Mouse (Mus musculus) myocyte (in vitro differentiated cells): ENCODE measurements around the gene Ankle1. TPM values are rescaled to one million over a fixed set of nuclear protein-coding genes. Genes with fewer than 3 reads are reported as not detected.

Source experiments
- H3K27me3 ChIP-seq: one replicate; pipeline ENCODE4 v1.6.1; 2011; ENCODE audit not compliant: control insufficient read depth, insufficient read depth, insufficient read length
- H3K36me3 ChIP-seq: one replicate; pipeline ENCODE4 v1.6.1; 2011; ENCODE audit not compliant: control insufficient read depth, insufficient read depth
- H3K4me2 ChIP-seq: one replicate; pipeline ENCODE4 v1.6.1; 2011; ENCODE audit warnings: low read depth, control low read depth
- H3K4me3 ChIP-seq: one replicate; pipeline ENCODE4 v1.5.1; 2011; ENCODE audit warnings: mild to moderate bottlenecking, control low read depth, moderate library complexity
- H3K79me2 ChIP-seq: one replicate; pipeline ENCODE4 v1.6.1; 2011; ENCODE audit not compliant: control insufficient read depth, insufficient read depth
- H3ac ChIP-seq: one replicate; pipeline ENCODE4 v1.6.1; 2011; ENCODE audit not compliant: control insufficient read depth, insufficient read length
- CEBPB ChIP-seq: IDR thresholded peaks from 2 replicates; pipeline ENCODE4 v1.6.1; 2011; ENCODE audit warnings: mild to moderate bottlenecking, moderate library complexity; ENCODE audit not compliant: poor library complexity, insufficient read depth, severe bottlenecking
- E2F4 ChIP-seq: IDR thresholded peaks from one replicate; pipeline ENCODE4 v1.6.1; 2011; ENCODE audit warnings: mild to moderate bottlenecking, control low read depth, moderate library complexity; ENCODE audit not compliant: insufficient read depth
- MAX ChIP-seq: IDR thresholded peaks from one replicate; pipeline ENCODE4 v1.6.1; 2011; ENCODE audit warnings: low read depth, mild to moderate bottlenecking, control low read depth
- MYOD1 ChIP-seq, 3 experiments: IDR thresholded peaks; one replicate each; pipeline ENCODE4 v1.6.1; 2011; ENCODE audit warnings: control low read depth in 2 of 3, low read depth in 2 of 3, mild to moderate bottlenecking in 2 of 3, moderate library complexity in 1 of 3; ENCODE audit not compliant: insufficient read length in 2 of 3, control insufficient read depth in 1 of 3
- MYOG ChIP-seq, 3 experiments: IDR thresholded peaks; one replicate each; pipeline ENCODE4 v1.6.1; 2011; ENCODE audit warnings: control low read depth in 2 of 3, low read depth in 2 of 3, mild to moderate bottlenecking in 2 of 3; ENCODE audit not compliant: insufficient read length in 2 of 3, control insufficient read depth in 1 of 3, insufficient read depth in 1 of 3
- POLR2A ChIP-seq: IDR thresholded peaks from one replicate; pipeline ENCODE4 v1.6.1; 2011; ENCODE audit warnings: low read depth, mild to moderate bottlenecking, control low read depth, moderate library complexity; ENCODE audit not compliant: insufficient read length
- POLR2AphosphoS2 ChIP-seq: IDR thresholded peaks from one replicate; pipeline ENCODE4 v1.6.1; 2011; ENCODE audit warnings: low read depth, control low read depth; ENCODE audit not compliant: insufficient read length
- REST ChIP-seq: IDR thresholded peaks from one replicate; pipeline ENCODE4 v1.6.1; 2011; ENCODE audit warnings: mild to moderate bottlenecking, control low read depth, moderate library complexity; ENCODE audit not compliant: insufficient read depth, insufficient read length
- SRF ChIP-seq: IDR thresholded peaks from one replicate; pipeline ENCODE4 v1.6.1; 2011; ENCODE audit warnings: low read depth; ENCODE audit not compliant: control insufficient read depth, insufficient read length
- TCF12 ChIP-seq: IDR thresholded peaks from one replicate; pipeline ENCODE4 v1.6.1; 2011; ENCODE audit warnings: mild to moderate bottlenecking, control low read depth; ENCODE audit not compliant: poor library complexity, insufficient read depth, severe bottlenecking
- TCF3 ChIP-seq: IDR thresholded peaks from one replicate; pipeline ENCODE4 v1.6.1; 2011; ENCODE audit warnings: low read depth, control low read depth; ENCODE audit not compliant: insufficient read length
- USF1 ChIP-seq: IDR thresholded peaks from one replicate; pipeline ENCODE4 v1.6.1; 2011; ENCODE audit warnings: low read depth, mild to moderate bottlenecking, control low read depth, moderate library complexity
- polyA plus RNA-seq: library from polyadenylated mRNA; unstranded; fragments of >200 nt; fragmentation: generic; extraction: Trizol; gene quantifications from one replicate; pipeline ENCODE4 v1.2.1, GENCODE M21; 2012; ENCODE audit warnings: missing spikeins

The Ankle1 gene
- polyA plus RNA-seq, 1 experiment, result 1.3 TPM

DNA sequence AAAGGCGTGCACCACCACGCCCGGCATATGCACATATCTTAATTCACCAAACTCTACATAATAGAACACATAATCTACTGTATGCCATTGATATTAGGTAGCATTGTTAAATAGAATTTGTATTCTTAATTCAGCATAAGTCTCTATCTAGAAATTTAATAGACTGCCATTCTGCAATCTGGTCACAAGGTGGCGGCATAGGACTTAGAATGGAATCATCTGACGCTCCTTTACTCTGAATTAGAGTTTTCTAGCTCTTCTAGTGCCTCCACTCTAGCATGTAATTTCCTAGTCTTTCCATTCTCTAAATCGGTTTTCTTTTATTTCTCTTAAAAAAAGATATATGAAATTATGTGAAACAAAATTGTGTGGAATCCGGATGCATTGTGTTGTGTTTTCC is 35.6 kb downstream of the Ankle1 start:
- no peak overlapping the region for H3K4me3 ChIP-seq

DNA sequence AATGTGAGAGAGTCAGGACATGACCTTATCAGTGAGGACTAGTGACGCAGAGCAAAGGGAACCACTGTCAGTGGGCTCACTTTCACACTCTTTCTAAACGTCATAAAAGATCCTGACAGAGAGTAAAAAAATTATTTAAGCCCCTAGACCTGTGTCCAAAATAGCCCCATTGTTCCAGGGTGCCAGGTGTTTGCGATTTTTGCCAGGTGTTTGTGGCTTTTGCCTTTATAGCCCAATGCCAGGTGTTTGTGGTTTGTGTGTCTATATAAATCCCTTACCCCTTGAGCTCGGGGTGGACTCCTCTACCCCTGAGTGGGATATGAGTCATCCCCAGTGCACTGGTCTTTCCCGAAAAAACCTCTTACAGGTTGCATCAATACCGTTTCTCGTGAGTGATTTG is 39.3 kb downstream of the Ankle1 start:
- H3K4me2 ChIP-seq, result no peak overlapping the region
- H3K27me3 ChIP-seq, result no peaks in the 10 kb centered on the region
- no peaks in the 10 kb centered on the region for H3K79me2 ChIP-seq
- no peaks in the 10 kb centered on the region for H3K36me3 ChIP-seq
- TF ChIP-seq TCF12, result peak; percentile 76
- no peak for TF ChIP-seq POLR2AphosphoS2
- TF ChIP-seq REST, result no peak
- TF ChIP-seq MYOD1 (IDR thresholded peaks at IDR 0.05; ENCODE audit: control insufficient read depth in 1 of 3, insufficient read length in 2 of 3, low read depth in 2 of 3), result peak; percentile 41 to 75 (median 52)
- no peak for TF ChIP-seq E2F4
- no peak for TF ChIP-seq POLR2A
- TF ChIP-seq MYOG (IDR thresholded peaks at IDR 0.05; ENCODE audit: control insufficient read depth in 1 of 3, insufficient read depth in 1 of 3, insufficient read length in 2 of 3, low read depth in 2 of 3), result peak in 1 of 3 experiments; percentile 55
- no peak for TF ChIP-seq MAX
- TF ChIP-seq CEBPB, result no peak
- no peak for TF ChIP-seq USF1
- TF ChIP-seq SRF, result no peak
- no peak for TF ChIP-seq TCF3
- H3K4me3 ChIP-seq, result no peak overlapping the region
- H3ac ChIP-seq, result no peak overlapping the region

More for the DNA sequence above, 35.6 kb downstream of the Ankle1 start:
- H3ac ChIP-seq, result no peak overlapping the region
- H3K4me2 ChIP-seq, result no peak overlapping the region
- no peaks in the 10 kb centered on the region for H3K36me3 ChIP-seq
- TF ChIP-seq REST (no peak), E2F4 (no peak), MAX (no peak), USF1 (no peak), POLR2AphosphoS2 (no peak), SRF (no peak), TCF12 (no peak), TCF3 (no peak), MYOG (IDR thresholded peaks at IDR 0.05; ENCODE audit: control insufficient read depth in 1 of 3, insufficient read depth in 1 of 3, insufficient read length in 2 of 3, low read depth in 2 of 3) (no peak), CEBPB (no peak), MYOD1 (IDR thresholded peaks at IDR 0.05; ENCODE audit: control insufficient read depth in 1 of 3, insufficient read length in 2 of 3, low read depth in 2 of 3) (no peak), POLR2A (no peak)
- H3K27me3 ChIP-seq, result no peaks in the 10 kb centered on the region
- H3K79me2 ChIP-seq, result no peaks in the 10 kb centered on the region

DNA sequence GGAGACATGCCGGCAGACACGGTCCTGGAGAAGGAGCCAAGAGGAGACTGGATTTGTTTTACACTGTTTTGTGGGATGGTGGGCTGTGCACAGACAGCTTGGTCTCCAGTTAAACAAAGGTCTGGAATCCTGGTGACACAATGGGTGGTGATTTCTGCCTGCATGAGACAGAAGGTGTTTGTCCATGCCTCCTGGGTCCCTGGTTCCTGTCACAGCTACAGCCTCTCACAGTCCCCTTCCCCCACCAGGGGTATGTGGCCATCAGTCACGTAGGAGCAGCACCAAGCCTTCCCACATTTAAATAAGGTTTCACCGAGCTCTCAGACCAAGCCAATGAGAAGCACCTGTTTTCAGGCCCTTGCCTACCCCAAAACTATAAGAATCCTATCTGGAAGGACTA is 45.5 kb downstream of the Ankle1 start:
- Histone ChIP-seq H3ac (no peak overlapping the region), H3K4me2 (no peak overlapping the region), H3K27me3 (no peaks in the 10 kb centered on the region), H3K79me2 (no peaks in the 10 kb centered on the region), H3K4me3 (no peak overlapping the region), H3K36me3 (no peaks in the 10 kb centered on the region)
- TF ChIP-seq MYOD1 (IDR thresholded peaks at IDR 0.05; ENCODE audit: control insufficient read depth in 1 of 3, insufficient read length in 2 of 3, low read depth in 2 of 3), result no peak
- no peak for TF ChIP-seq TCF3
- no peak for TF ChIP-seq E2F4
- TF ChIP-seq MYOG (IDR thresholded peaks at IDR 0.05; ENCODE audit: control insufficient read depth in 1 of 3, insufficient read depth in 1 of 3, insufficient read length in 2 of 3, low read depth in 2 of 3), result no peak
- no peak for TF ChIP-seq MAX
- TF ChIP-seq REST, result no peak
- TF ChIP-seq TCF12, result no peak
- TF ChIP-seq POLR2AphosphoS2, result no peak
- TF ChIP-seq POLR2A, result no peak
- TF ChIP-seq CEBPB, result no peak

DNA sequence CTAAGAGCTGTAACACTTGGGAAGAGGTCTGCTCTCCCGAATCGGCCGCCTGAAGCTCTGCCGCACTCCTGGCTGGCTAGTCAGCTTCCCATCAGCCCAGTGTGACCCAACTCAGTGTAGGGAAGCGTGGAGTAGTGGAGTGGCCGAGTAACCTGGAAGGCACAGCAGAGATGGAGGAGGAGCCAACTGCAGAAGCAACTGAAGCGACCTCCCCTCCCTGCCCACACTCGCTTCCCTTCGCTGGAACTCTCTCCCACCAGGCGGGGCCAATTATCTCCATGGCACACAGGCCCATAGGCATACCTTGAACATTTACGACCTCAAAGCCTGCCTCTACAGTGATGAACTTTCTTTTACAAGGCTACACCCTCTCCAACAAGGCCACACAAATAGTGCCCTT is 46.0 kb downstream of the Ankle1 start:
- Histone ChIP-seq H3K4me2 (no peak overlapping the region), H3K79me2 (no peaks in the 10 kb centered on the region), H3K27me3 (no peaks in the 10 kb centered on the region), H3ac (no peak overlapping the region), H3K36me3 (no peaks in the 10 kb centered on the region), H3K4me3 (no peak overlapping the region)
- TF ChIP-seq MAX, result no peak
- no peak for TF ChIP-seq TCF12
- no peak for TF ChIP-seq TCF3
- no peak for TF ChIP-seq MYOD1 (IDR thresholded peaks at IDR 0.05; ENCODE audit: control insufficient read depth in 1 of 3, insufficient read length in 2 of 3, low read depth in 2 of 3)
- TF ChIP-seq MYOG (IDR thresholded peaks at IDR 0.05; ENCODE audit: control insufficient read depth in 1 of 3, insufficient read depth in 1 of 3, insufficient read length in 2 of 3, low read depth in 2 of 3), result no peak
- no peak for TF ChIP-seq SRF
- TF ChIP-seq E2F4, result no peak
- no peak for TF ChIP-seq POLR2AphosphoS2

DNA sequence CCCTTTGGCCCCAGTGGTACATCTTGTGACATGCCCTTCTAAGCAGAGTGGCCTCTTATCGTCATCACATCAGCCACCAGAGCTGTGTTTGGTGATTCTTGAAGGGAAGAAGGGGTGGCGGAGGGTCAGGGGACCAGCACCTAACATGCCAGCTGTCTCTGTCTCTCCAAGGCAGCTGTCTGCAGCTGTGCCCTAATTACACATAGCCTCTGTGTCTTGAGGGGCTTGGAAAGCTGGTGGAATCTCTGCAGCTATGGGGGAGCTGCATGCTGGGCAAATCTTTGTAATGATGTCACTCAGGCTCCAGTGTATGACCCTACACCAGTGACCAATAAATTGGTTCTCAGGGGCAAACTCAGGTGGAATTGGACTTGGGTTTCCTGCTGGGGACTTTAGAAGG is 46.9 kb downstream of the Ankle1 start:
- no peaks in the 10 kb centered on the region for H3K79me2 ChIP-seq
- no peak overlapping the region for H3ac ChIP-seq
- no peaks in the 10 kb centered on the region for H3K36me3 ChIP-seq
- no peak overlapping the region for H3K4me2 ChIP-seq
- no peak overlapping the region for H3K4me3 ChIP-seq
- H3K27me3 ChIP-seq, result no peaks in the 10 kb centered on the region
- peak in 2 of 3 experiments; percentile 98 to 99 for TF ChIP-seq MYOD1 (IDR thresholded peaks at IDR 0.05; ENCODE audit: control insufficient read depth in 1 of 3, insufficient read length in 2 of 3, low read depth in 2 of 3)
- peak; percentile 60 to 87 (median 73) for TF ChIP-seq MYOG (IDR thresholded peaks at IDR 0.05; ENCODE audit: control insufficient read depth in 1 of 3, insufficient read depth in 1 of 3, insufficient read length in 2 of 3, low read depth in 2 of 3)
- no peak for TF ChIP-seq POLR2A
- TF ChIP-seq POLR2AphosphoS2, result no peak
- peak; percentile 61 for TF ChIP-seq TCF12
- TF ChIP-seq TCF3, result peak; percentile 87
- no peak for TF ChIP-seq MAX
